Mouse (Mus musculus) heart, adult 2 months (tissue): ENCODE measurements around the gene Echdc1. TPM values are rescaled to one million over a fixed set of nuclear protein-coding genes. Genes with fewer than 3 reads are reported as not detected.
"Not testable (repeated sequence)": the region's sequence is repeated elsewhere in the genome, so short reads cannot be mapped to it uniquely, and the experiment has no call there.

Source experiments
- DNase-seq, 2 experiments: peaks; one replicate each; pipeline ENCODE4 v3.0.0; 2021
- H3K27ac ChIP-seq: fragments of 200-600 bp; 2 replicates; pipeline ENCODE4 v1.8.1; 2022
- H3K27me3 ChIP-seq: fragments of 200-500 bp; 2 replicates; pipeline ENCODE4 v1.6.1; 2012; ENCODE audit warnings: mild to moderate bottlenecking, low read length, inconsistent platforms, mixed read lengths; ENCODE audit not compliant: control insufficient read depth, insufficient read depth
- H3K36me3 ChIP-seq: fragments of 200-500 bp; 2 replicates; pipeline ENCODE4 v1.6.1; 2012; ENCODE audit warnings: low read length, inconsistent platforms; ENCODE audit not compliant: control insufficient read depth, insufficient read depth
- H3K4me1 ChIP-seq: fragments of 200-500 bp; 2 replicates; pipeline ENCODE4 v1.6.1; 2011; ENCODE audit warnings: low read length; ENCODE audit not compliant: control insufficient read depth, insufficient read depth
- H3K4me3 ChIP-seq: fragments of 200-600 bp; 2 replicates; pipeline ENCODE4 v1.8.1; 2022
- H3K79me2 ChIP-seq: fragments of 200-500 bp; replicated peaks from 2 replicates; pipeline ENCODE4 v1.6.1; 2012; ENCODE audit warnings: mild to moderate bottlenecking, inconsistent platforms, low read length, moderate library complexity, mixed read lengths; ENCODE audit not compliant: control insufficient read depth, insufficient read depth
- H3K9ac ChIP-seq: fragments of 200-500 bp; 2 replicates; pipeline ENCODE4 v1.6.1; 2012; ENCODE audit warnings: low read depth, mild to moderate bottlenecking, control low read depth, inconsistent platforms, low read length, mixed read lengths
- CTCF ChIP-seq: fragments of 200-600 bp; IDR thresholded peaks from 2 replicates; pipeline ENCODE4 v1.8.1; 2022; ENCODE audit warnings: antibody characterized with exemption, mild to moderate bottlenecking, moderate library complexity
- EP300 ChIP-seq: fragments of 200-500 bp; IDR thresholded peaks from 2 replicates; pipeline ENCODE4 v1.6.1; 2011; ENCODE audit warnings: low read depth, low read length, control low read depth; ENCODE audit not compliant: insufficient read depth
- POLR2A ChIP-seq: fragments of 200-500 bp; IDR thresholded peaks from 2 replicates; pipeline ENCODE4 v1.6.1; 2011; ENCODE audit warnings: mild to moderate bottlenecking, low read depth, low read length, control low read depth; ENCODE audit not compliant: insufficient read depth
- WGBS: fragments of 180-500 bp; shearing (Covaris S2); methylation state at CpG from one replicate; pipeline ENCODE4 v1.1.7; 2018; 5-methylcytosine and 5-hydroxymethylcytosine counted together
- intact Hi-C: fragments of 180-260 bp; cut with DNase I; formaldehyde crosslinking; loops from one replicate; pipeline ENCODE4 v1.15.1; 2025
- polyA plus RNA-seq: library from polyadenylated mRNA; depleted of rRNA; stranded (reverse); fragments of >200 nt; gene quantifications from 2 replicates; pipeline ENCODE4 v1.2.3, GENCODE M21; 2012; rRNA removed
- total RNA-seq, 2 experiments: library from RNA; stranded (reverse); gene quantifications; 2 replicates each; pipeline ENCODE4 v1.2.3; 2021

Echdc1 gene
- total and polyA plus RNA-seq, 3 experiments = 9.7 to 40.2 (median 36.2) TPM

- Histone ChIP-seq H3K27me3 (no peaks in the 10 kb centered on the region), H3K4me1 (no peaks in the 10 kb centered on the region), H3K27ac (no peak overlapping the region), H3K79me2 (no peaks in the 10 kb centered on the region), H3K36me3 (no peaks in the 10 kb centered on the region), H3K4me3 (no peak overlapping the region), H3K9ac (no peak overlapping the region)
- WGBS = 40% methylated on average over 2 of the region's 2 CpGs
- TF ChIP-seq EP300 (no peak), POLR2A (no peak), CTCF (no peak)
- DNase-seq = no peak
- intact Hi-C loops = no loop called here
These were observed 68.6 kb downstream of the Echdc1 start for GRCm38 (mm10) chr10:29381558-29381957.

DNA sequence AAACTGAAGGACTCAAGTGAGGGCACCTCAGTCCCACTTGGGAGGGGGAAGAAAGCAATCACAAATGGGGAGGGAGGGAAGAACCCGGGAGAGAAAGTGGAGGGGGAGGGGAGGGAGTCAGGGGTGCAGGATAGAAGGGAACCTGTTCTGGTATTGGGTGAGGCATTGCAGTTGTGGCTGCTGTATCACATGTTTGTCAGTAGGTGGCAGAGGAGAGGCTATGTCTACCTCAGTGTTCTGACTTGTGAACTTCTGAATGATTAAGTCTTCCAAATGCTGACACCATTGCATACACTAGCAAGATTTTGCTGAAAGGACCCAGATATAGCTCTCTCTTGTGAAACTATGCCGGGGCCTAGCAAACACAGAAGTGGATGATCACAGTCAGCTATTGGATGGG lies 81.9 kb downstream of the Echdc1 start:
- H3K79me2 ChIP-seq, H3K4me3 ChIP-seq, H3K27me3 ChIP-seq, H3K9ac ChIP-seq, H3K27ac ChIP-seq, H3K4me1 ChIP-seq, DNase-seq, H3K36me3 ChIP-seq, intact Hi-C loops: not testable (repeated sequence)
- 0 out of 2 replicates have a peak, but pooled peaks have one; percentile 23 for TF ChIP-seq CTCF
- WGBS = 70% methylated on average over 2 of the region's 2 CpGs

Other genes starting within 250 kb of the Echdc1 start
- gene Soga3, start 169.3 kb upstream of the Echdc1 start, total RNA-seq = not detected
- 0.06 TPM in 1 of 2 replicates, not detected in the other for gene Soga3, start 169.3 kb upstream of the Echdc1 start, polyA plus RNA-seq
- not detected for gene Gm49353, start 114.2 kb upstream of the Echdc1 start, total RNA-seq
- gene Gm49353, start 114.2 kb upstream of the Echdc1 start, polyA plus RNA-seq = not detected in 2 replicates
- under 1 TPM; 0.11 to 0.31 TPM for gene 9330159F19Rik, start 101.6 kb upstream of the Echdc1 start, total RNA-seq
- 0.12 and 0.37 TPM in 2 replicates for gene 9330159F19Rik, start 101.6 kb upstream of the Echdc1 start, polyA plus RNA-seq
- 10 to 100 TPM; 61.8 to 64.4 TPM for gene Rnf146, start 49.3 kb downstream of the Echdc1 start, total RNA-seq
- gene Rnf146, start 49.3 kb downstream of the Echdc1 start, polyA plus RNA-seq = 20.4 and 50.2 TPM in 2 replicates
- under 1 TPM; 0.20 to 0.52 TPM for gene Rspo3, start 222.7 kb downstream of the Echdc1 start, total RNA-seq
- gene Rspo3, start 222.7 kb downstream of the Echdc1 start, polyA plus RNA-seq = 0.10 and 0.15 TPM in 2 replicates